Mouse (Mus musculus) small intestine, adult 2 months (tissue): ENCODE measurements around the gene Pold4.

Experiments used
- CTCF ChIP-seq: fragments of 200-500 bp; IDR thresholded peaks from 2 replicates; pipeline ENCODE4 v1.5.1; 2012; ENCODE audit warnings: low read depth, mild to moderate bottlenecking, control low read depth, inconsistent platforms, low read length, moderate library complexity, mixed read lengths; ENCODE audit not compliant: insufficient replicate concordance, insufficient read length; ENCODE audit errors: extremely low read depth
- POLR2A ChIP-seq: fragments of 200-500 bp; IDR thresholded peaks from 2 replicates; pipeline ENCODE4 v1.6.1; 2012; ENCODE audit warnings: low read depth, mild to moderate bottlenecking, control low read depth, inconsistent platforms, low read length, moderate library complexity

- TF ChIP-seq CTCF (no peak), POLR2A (no peak)
Observed at GRCm38 (mm10) chr19:4222165-4222564, 9.5 kb upstream of the Pold4 start.
